Mouse (Mus musculus) spleen, adult 2 months (tissue): ENCODE measurements at regions not wholly inside any gene's neighbourhood (a gene's known extent, or its start where the extent isn't known, plus 50 kb on each side); places are given as distances from the start of the nearest gene placed in this dataset.

Source experiments
- CTCF ChIP-seq: fragments of 200-500 bp; IDR thresholded peaks from 2 replicates; pipeline ENCODE4 v1.5.1; 2011; ENCODE audit warnings: mild to moderate bottlenecking, inconsistent platforms; ENCODE audit not compliant: insufficient read depth, insufficient read length, insufficient replicate concordance; ENCODE audit errors: extremely low read depth
- POLR2A ChIP-seq: fragments of 200-500 bp; IDR thresholded peaks from 2 replicates; pipeline ENCODE4 v1.6.1; 2011; ENCODE audit warnings: low read depth, low read length, inconsistent platforms

DNA sequence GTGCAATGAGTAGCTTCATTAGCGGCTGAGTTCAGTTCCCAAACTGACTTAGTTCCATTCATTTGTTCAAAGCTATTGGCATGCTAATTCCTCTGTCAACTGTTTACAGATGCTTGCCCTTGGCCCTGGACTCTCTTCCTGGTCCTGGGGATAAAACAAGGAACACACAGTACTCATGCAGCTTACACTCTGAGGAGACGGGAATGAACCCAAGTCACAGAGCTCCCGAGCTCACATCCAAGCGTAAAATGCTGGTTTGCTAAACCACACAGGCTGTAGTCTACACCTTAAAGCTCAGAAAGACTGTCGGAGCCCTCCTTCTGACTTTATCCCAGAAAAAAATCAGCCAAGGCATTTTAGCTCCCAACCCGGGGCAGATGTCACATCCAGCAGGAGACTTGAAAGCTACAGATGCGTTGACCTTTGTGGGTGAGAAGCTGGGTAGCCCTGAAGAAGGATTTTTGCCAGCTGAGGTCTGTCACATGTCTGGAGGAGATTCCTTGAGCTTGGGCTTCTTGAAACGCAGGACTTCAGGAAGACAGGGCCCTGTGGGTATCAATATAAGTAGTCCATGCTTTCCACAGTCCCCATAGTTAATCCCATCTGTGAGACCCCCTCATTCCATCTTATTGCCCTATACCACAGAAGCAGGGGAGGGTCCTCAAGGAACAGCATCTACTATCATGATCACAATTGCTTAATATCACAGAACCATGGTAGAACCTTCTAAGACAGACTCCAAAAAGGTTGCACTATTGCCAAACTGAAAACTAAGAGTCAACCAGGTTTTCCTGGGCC is 162.7 kb upstream of the Irf2bp2 start:
- TF ChIP-seq CTCF (no peak), POLR2A (no peak)
